Mouse (Mus musculus) hindbrain, embryonic 16.5 days (tissue): Measurements from ENCODE around the gene Dhx30. TPM values are rescaled to one million over a fixed set of nuclear protein-coding genes. Genes with fewer than 3 reads are reported as not detected.

ENCODE experiments used
- ATAC-seq: fragments of 200-750 bp; cut with Nextera tagmentation; 2 replicates; pipeline ENCODE4 v1.8.0; 2017; ENCODE audit warnings: moderate TSS enrichment, moderate library complexity
- H3K27ac ChIP-seq: fragments of 300-500 bp; sonication (generic); 2 replicates; pipeline ENCODE4 v1.5.1; 2014; ENCODE audit warnings: low read depth, mild to moderate bottlenecking, control low read depth, low read length, moderate library complexity
- H3K27me3 ChIP-seq: fragments of 300-500 bp; sonication (generic); replicated peaks from 2 replicates; pipeline ENCODE4 v1.6.1; 2014; ENCODE audit warnings: low read length; ENCODE audit not compliant: control insufficient read depth, insufficient read depth
- H3K36me3 ChIP-seq: fragments of 300-500 bp; sonication (generic); 2 replicates; pipeline ENCODE4 v1.6.1; 2014; ENCODE audit warnings: mild to moderate bottlenecking, low read length, moderate library complexity, mixed read lengths; ENCODE audit not compliant: control insufficient read depth, insufficient read depth
- H3K4me1 ChIP-seq: fragments of 300-500 bp; sonication (generic); 2 replicates; pipeline ENCODE4 v1.6.1; 2014; ENCODE audit warnings: low read depth, low read length; ENCODE audit not compliant: control insufficient read depth, insufficient read depth
- H3K4me2 ChIP-seq: fragments of 300-500 bp; sonication (generic); 2 replicates; pipeline ENCODE4 v1.6.1; 2014; ENCODE audit warnings: mild to moderate bottlenecking, low read length, control low read depth, moderate library complexity
- H3K4me3 ChIP-seq: fragments of 300-500 bp; sonication (generic); 2 replicates; pipeline ENCODE4 v1.5.1; 2014; ENCODE audit warnings: mild to moderate bottlenecking, low read length, control low read depth, moderate library complexity
- H3K9ac ChIP-seq: fragments of 300-500 bp; sonication (generic); 2 replicates; pipeline ENCODE4 v1.6.1; 2014; ENCODE audit warnings: low read depth, mild to moderate bottlenecking, control low read depth, low read length, moderate library complexity
- H3K9me3 ChIP-seq: fragments of 300-500 bp; sonication (generic); 2 replicates; pipeline ENCODE4 v1.6.1; 2014; ENCODE audit warnings: mild to moderate bottlenecking, low read length, moderate library complexity; ENCODE audit not compliant: control insufficient read depth
- WGBS: fragments of 180-500 bp; shearing (Covaris S2); extraction: QIAGEN DNeasy Blood & Tissue Kit; methylation state at CpG from one replicate; pipeline ENCODE4 v1.1.7; 2014; 5-methylcytosine and 5-hydroxymethylcytosine counted together
- polyA plus RNA-seq: library from polyadenylated mRNA; unstranded; fragments of >200 nt; fragmentation: Nextera tagmentation; extraction: Ambion mirVana; gene quantifications from 2 replicates; pipeline ENCODE4 v1.2.1, GENCODE M21; 2015

Dhx30 gene
- polyA plus RNA-seq, 1 experiment from 2014 or later: 154 TPM

DNA sequence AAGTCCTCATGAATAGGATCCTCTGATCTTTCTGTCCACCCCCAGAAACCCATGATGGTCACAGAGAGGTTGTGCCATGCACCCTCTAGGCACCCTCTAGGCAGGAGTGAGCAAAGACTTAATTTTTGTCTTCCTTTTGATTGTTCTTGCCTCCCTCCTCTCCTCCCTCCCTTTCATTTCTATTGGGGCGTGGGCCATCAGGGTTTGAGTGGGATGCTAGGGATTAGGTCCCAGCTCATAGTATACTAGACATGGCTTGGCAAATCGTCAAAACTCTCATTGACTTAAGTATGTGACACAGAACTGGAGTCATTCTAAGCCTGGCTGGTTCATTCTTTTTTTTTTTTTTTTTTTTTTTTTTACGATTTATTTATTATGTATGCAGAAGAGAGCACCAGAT, 62.8 kb downstream of the Dhx30 start:
- ATAC-seq: no peak
- H3K27me3 ChIP-seq: no peaks in the 10 kb centered on the region
- H3K27ac ChIP-seq: peak overlapping the region; percentile 36
- H3K4me2 ChIP-seq: peak overlapping the region; percentile 64
- H3K9ac ChIP-seq: no peak overlapping the region; the same call in 1 of the 2 replicates
- peaks cover 27% of the 10 kb centered on the region for H3K4me1 ChIP-seq
- no peaks in the 10 kb centered on the region for H3K9me3 ChIP-seq
- H3K4me3 ChIP-seq: peak overlapping the region; percentile 47
- no peaks in the 10 kb centered on the region for H3K36me3 ChIP-seq
- 28% methylated on average over 3 of the region's 3 CpGs for WGBS

DNA sequence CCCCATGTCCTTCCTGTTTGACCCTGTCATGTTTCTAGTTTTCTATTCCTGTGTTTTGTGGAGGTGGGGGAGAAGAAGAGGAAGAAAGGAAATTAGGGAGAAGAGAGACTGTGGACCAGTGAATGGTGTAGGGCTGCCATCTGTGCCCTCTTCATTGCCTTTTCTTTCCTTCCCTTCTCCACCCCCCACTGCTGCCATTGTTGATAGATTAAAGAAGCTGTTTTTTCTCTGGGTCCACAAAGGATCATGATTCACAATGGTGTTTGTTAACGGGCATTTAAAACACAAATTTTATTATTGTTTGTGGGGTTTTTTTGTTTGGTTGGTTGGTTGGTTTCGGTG, 63.6 kb downstream of the Dhx30 start:
- no peaks in the 10 kb centered on the region for H3K36me3 ChIP-seq
- peak overlapping the region; percentile 90 for H3K27ac ChIP-seq
- 11% methylated on average over 2 of the region's 2 CpGs for WGBS
- peaks cover 27% of the 10 kb centered on the region for H3K4me1 ChIP-seq
- no peaks in the 10 kb centered on the region for H3K27me3 ChIP-seq
- peak overlapping the region; percentile 19; the same call in 1 of the 2 replicates for H3K9ac ChIP-seq
- H3K9me3 ChIP-seq: no peaks in the 10 kb centered on the region
- peak; percentile 59; the same call in 1 of the 2 replicates for ATAC-seq
- peak overlapping the region; percentile 47 for H3K4me3 ChIP-seq
- peak overlapping the region; percentile 64 for H3K4me2 ChIP-seq

GRCm38 (mm10) chr9:110053305-110054079, 64.1 kb downstream of the Dhx30 start:
- Histone ChIP-seq H3K4me2 (peak overlapping the region; percentile 64), H3K4me1 (peaks cover 27% of the 10 kb centered on the region)
- 8% methylated on average over 8 of the region's 8 CpGs for WGBS

GRCm38 (mm10) chr9:110052951-110053304, 64.7 kb downstream of the Dhx30 start:
- H3K4me1 ChIP-seq: peaks cover 28% of the 10 kb centered on the region
- peak overlapping the region; percentile 47 for H3K4me3 ChIP-seq
- H3K27ac ChIP-seq: peak overlapping the region; percentile 90
- H3K9ac ChIP-seq: peak overlapping the region; percentile 50
- H3K9me3 ChIP-seq: no peaks in the 10 kb centered on the region
- no peaks in the 10 kb centered on the region for H3K27me3 ChIP-seq
- peak overlapping the region; percentile 64 for H3K4me2 ChIP-seq
- 23% methylated on average over 4 of the region's 4 CpGs for WGBS
- H3K36me3 ChIP-seq: no peaks in the 10 kb centered on the region
- peak; percentile 18; the same call in 1 of the 2 replicates for ATAC-seq

More at GRCm38 (mm10) chr9:110053305-110054079, 64.1 kb downstream of the Dhx30 start:
- ATAC-seq: peak; percentile 86
- peak overlapping the region; percentile 50 for H3K9ac ChIP-seq
- H3K27me3 ChIP-seq: no peaks in the 10 kb centered on the region
- peak overlapping the region; percentile 90 for H3K27ac ChIP-seq
- H3K4me3 ChIP-seq: peak overlapping the region; percentile 47
- no peaks in the 10 kb centered on the region for H3K9me3 ChIP-seq
- no peaks in the 10 kb centered on the region for H3K36me3 ChIP-seq

- H3K9me3 ChIP-seq: no peaks in the 10 kb centered on the region
- H3K4me3 ChIP-seq: peak overlapping the region; percentile 47
- peak; percentile 39; the same call in 1 of the 2 replicates for ATAC-seq
- peak overlapping the region; percentile 72 for H3K9ac ChIP-seq
- H3K4me1 ChIP-seq: peaks cover 32% of the 10 kb centered on the region
- WGBS: 7% methylated on average over 23 of the region's 23 CpGs
- H3K27me3 ChIP-seq: no peaks in the 10 kb centered on the region
- H3K4me2 ChIP-seq: peak overlapping the region; percentile 64
- no peaks in the 10 kb centered on the region for H3K36me3 ChIP-seq
- H3K27ac ChIP-seq: peak overlapping the region; percentile 90
Observed at GRCm38 (mm10) chr9:110051869-110052661, 65.6 kb downstream of the Dhx30 start.

DNA sequence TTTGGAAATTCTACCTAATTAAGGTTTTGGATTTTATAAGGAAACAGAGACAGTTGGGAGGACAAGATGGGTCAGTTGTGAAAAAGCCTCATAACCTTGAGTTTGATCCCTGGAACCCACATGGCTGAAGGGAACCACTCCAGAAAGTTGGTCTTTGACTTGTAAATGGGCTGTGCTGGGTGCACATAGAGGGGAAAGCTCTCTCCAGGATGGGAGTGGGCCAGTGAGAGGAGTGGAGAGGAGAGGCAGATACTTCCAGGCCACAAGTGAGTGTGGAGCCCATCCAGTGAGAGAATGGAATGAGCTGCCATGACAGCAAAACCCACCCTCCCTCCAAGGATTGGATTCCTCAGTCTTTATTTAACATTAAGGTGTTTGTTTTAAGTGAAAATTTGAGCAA, 66.4 kb downstream of the Dhx30 start:
- H3K4me2 ChIP-seq: peak overlapping the region; percentile 64
- H3K9ac ChIP-seq: no peak overlapping the region
- no peaks in the 10 kb centered on the region for H3K36me3 ChIP-seq
- peak overlapping the region; percentile 11; the same call in 1 of the 2 replicates for H3K27ac ChIP-seq
- no peaks in the 10 kb centered on the region for H3K27me3 ChIP-seq
- no peak overlapping the region for H3K4me3 ChIP-seq
- no peaks in the 10 kb centered on the region for H3K9me3 ChIP-seq
- H3K4me1 ChIP-seq: peaks cover 32% of the 10 kb centered on the region
- ATAC-seq: no peak

DNA sequence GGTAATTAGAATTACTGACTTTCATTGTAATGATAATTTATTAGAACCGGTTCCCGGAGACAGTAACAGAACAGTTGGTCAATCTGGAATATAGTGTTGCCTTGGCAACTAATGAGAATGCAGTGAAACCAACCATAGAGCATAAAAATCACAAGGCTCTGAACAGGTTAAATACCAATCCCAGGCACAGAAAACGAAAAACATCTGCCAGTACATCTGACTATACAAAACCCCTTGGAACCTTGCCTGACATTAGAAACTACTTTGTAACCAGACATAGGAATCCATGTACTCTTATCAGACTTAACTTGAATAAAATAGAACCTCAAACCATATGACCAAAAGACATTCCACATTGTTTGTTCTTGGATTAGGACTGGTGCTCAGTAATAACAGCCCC, 69.8 kb downstream of the Dhx30 start:
- H3K9me3 ChIP-seq: no peaks in the 10 kb centered on the region
- no peak overlapping the region for H3K27ac ChIP-seq
- H3K27me3 ChIP-seq: no peaks in the 10 kb centered on the region
- no peak overlapping the region for H3K4me3 ChIP-seq
- no peaks in the 10 kb centered on the region for H3K36me3 ChIP-seq
- no peak for ATAC-seq
- H3K4me2 ChIP-seq: no peak overlapping the region
- WGBS: 18% methylated on average over 3 of the region's 3 CpGs
- peaks cover 19% of the 10 kb centered on the region for H3K4me1 ChIP-seq
- no peak overlapping the region for H3K9ac ChIP-seq

DNA sequence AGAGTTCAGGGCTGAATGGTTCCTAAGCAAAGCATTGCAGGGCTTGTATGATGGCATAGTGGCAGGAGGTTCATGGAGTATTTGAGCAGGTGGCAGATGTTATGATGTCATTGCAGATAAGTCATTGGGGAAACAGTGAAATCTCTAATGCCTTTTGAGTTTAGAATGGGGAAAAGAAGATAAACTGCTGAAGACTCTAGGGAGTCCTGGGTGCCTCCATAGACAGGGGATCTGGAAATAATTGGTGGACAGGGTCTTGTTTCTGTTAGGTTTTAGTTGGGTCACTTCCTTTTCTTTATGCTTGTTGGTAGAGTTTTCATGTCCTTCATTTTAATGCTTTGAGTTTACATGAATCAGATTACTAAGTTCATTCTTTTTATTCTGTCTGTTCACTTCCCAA, 70.4 kb downstream of the Dhx30 start:
- Histone ChIP-seq H3K4me3 (no peak overlapping the region), H3K4me1 (peaks cover 14% of the 10 kb centered on the region), H3K27me3 (no peaks in the 10 kb centered on the region), H3K9ac (no peak overlapping the region), H3K36me3 (no peaks in the 10 kb centered on the region), H3K4me2 (no peak overlapping the region), H3K9me3 (no peaks in the 10 kb centered on the region), H3K27ac (no peak overlapping the region)
- ATAC-seq: no peak

- H3K27me3 ChIP-seq: no peaks in the 10 kb centered on the region
- ATAC-seq: no peak
Observed at GRCm38 (mm10) chr9:110045763-110046377, 71.8 kb downstream of the Dhx30 start.

More at GRCm38 (mm10) chr9:110045763-110046377, 71.8 kb downstream of the Dhx30 start:
- Histone ChIP-seq H3K4me2 (no peak overlapping the region), H3K4me1 (peaks cover 5% of the 10 kb centered on the region; the same call in 1 of the 2 replicates), H3K36me3 (no peaks in the 10 kb centered on the region), H3K27ac (no peak overlapping the region), H3K4me3 (no peak overlapping the region), H3K9ac (no peak overlapping the region), H3K9me3 (no peaks in the 10 kb centered on the region)
